Mouse (Mus musculus) hindbrain, embryonic 14.5 days (tissue): ENCODE measurements around the gene Scrg1. TPM values are rescaled to one million over a fixed set of nuclear protein-coding genes. Genes with fewer than 3 reads are reported as not detected.

Source experiments
- ATAC-seq: fragments of 200-750 bp; cut with Nextera tagmentation; 2 replicates; pipeline ENCODE4 v1.8.0; 2017; ENCODE audit warnings: moderate number of reproducible peaks, mild to moderate bottlenecking, moderate TSS enrichment, moderate library complexity; ENCODE audit not compliant: low FRiP score
- DNase-seq: peaks from one replicate; pipeline ENCODE4 v3.0.0-alpha.2; 2015; ENCODE audit warnings: low spot score
- H3K27ac ChIP-seq: fragments of 300-500 bp; sonication (generic); 2 replicates; pipeline ENCODE4 v1.5.1; 2014; ENCODE audit warnings: mild to moderate bottlenecking, moderate library complexity
- H3K27me3 ChIP-seq: fragments of 300-500 bp; sonication (generic); 2 replicates; pipeline ENCODE4 v1.6.1; 2014; ENCODE audit warnings: mild to moderate bottlenecking, low read length, mixed read lengths; ENCODE audit not compliant: control insufficient read depth, insufficient read depth
- H3K36me3 ChIP-seq: fragments of 300-500 bp; sonication (generic); replicated peaks from 2 replicates; pipeline ENCODE4 v1.6.1; 2014; ENCODE audit not compliant: control insufficient read depth, insufficient read depth
- H3K4me1 ChIP-seq: fragments of 300-500 bp; sonication (generic); replicated peaks from 2 replicates; pipeline ENCODE4 v1.6.1; 2014; ENCODE audit warnings: antibody characterized with exemption, low read length, mixed read lengths; ENCODE audit not compliant: control insufficient read depth, insufficient read depth
- H3K4me2 ChIP-seq: fragments of 300-500 bp; sonication (generic); replicated peaks from 2 replicates; pipeline ENCODE4 v1.6.1; 2014; ENCODE audit warnings: mild to moderate bottlenecking, moderate library complexity
- H3K4me3 ChIP-seq: fragments of 300-500 bp; sonication (generic); replicated peaks from 2 replicates; pipeline ENCODE4 v1.5.1; 2014; ENCODE audit warnings: mild to moderate bottlenecking, low read length
- H3K9ac ChIP-seq: fragments of 300-500 bp; sonication (generic); 2 replicates; pipeline ENCODE4 v1.6.1; 2014
- H3K9me3 ChIP-seq: fragments of 300-500 bp; sonication (generic); 2 replicates; pipeline ENCODE4 v1.6.1; 2016; ENCODE audit warnings: low read length; ENCODE audit not compliant: control insufficient read depth
- WGBS: fragments of 180-500 bp; shearing (Covaris S2); extraction: QIAGEN DNeasy Blood & Tissue Kit; methylation state at CpG from one replicate; pipeline ENCODE4 v1.1.7; 2014; 5-methylcytosine and 5-hydroxymethylcytosine counted together
- polyA plus RNA-seq: library from polyadenylated mRNA; unstranded; fragments of >200 nt; fragmentation: Nextera tagmentation; extraction: Ambion mirVana; gene quantifications from 2 replicates; pipeline ENCODE4 v1.2.1, GENCODE M21; 2014

Scrg1 gene
- polyA plus RNA-seq, 1 experiment from 2014 or later = 8.9 TPM

DNA sequence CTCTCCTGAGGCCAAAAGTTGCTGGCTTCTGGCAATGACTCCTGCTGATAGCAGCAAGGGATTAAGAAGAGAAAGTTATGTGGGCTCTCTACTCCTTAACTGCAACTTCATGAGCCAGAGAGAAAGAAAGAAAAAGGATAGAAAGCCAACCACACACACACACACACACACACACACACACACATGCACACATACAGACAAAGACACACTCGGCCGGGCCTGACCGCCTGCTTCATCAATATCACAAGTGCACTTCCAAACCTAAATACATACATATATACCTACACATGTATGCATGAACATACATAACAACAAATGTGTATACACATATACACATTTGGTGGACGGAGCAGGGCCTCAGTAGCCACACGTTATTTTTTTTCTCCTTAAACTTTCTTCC, 15.1 kb downstream of the Scrg1 start:
- no peak for ATAC-seq

DNA sequence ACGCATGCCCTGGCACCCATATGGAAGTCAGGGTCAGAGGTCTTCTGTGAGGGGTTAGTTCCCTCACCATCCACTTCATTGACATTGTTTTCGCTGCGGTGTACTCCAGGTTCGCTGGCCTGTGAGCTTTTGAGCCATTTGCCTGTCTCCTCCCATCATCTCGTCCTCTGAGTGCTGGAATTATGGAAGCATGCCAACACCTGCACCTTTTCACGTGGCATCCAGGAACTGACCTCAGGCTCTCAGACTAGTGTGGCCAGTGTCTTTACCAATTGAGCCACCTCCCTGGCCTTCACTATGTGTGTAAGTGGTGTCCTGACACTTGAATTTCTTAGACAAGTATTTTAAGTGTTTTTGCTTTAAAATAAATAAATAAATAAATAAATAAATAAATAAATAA, 18.0 kb downstream of the Scrg1 start:
- Histone ChIP-seq H3K4me1 (no peaks in the 10 kb centered on the region), H3K27me3 (no peaks in the 10 kb centered on the region), H3K4me2 (no peak overlapping the region), H3K4me3 (no peak overlapping the region), H3K36me3 (no peaks in the 10 kb centered on the region), H3K27ac (no peak overlapping the region), H3K9me3 (no peaks in the 10 kb centered on the region), H3K9ac (no peak overlapping the region)
- ATAC-seq (no peak), DNase-seq (no peak)
- WGBS = 86% methylated on average over 6 of the region's 6 CpGs

More for the DNA sequence above, 15.1 kb downstream of the Scrg1 start:
- no peak for DNase-seq
- Histone ChIP-seq H3K36me3 (no peaks in the 10 kb centered on the region), H3K4me2 (no peak overlapping the region), H3K27ac (no peak overlapping the region), H3K9me3 (no peaks in the 10 kb centered on the region), H3K4me3 (no peak overlapping the region), H3K27me3 (no peaks in the 10 kb centered on the region), H3K4me1 (no peaks in the 10 kb centered on the region), H3K9ac (no peak overlapping the region)
- 93% methylated on average over 5 of the region's 5 CpGs for WGBS

DNA sequence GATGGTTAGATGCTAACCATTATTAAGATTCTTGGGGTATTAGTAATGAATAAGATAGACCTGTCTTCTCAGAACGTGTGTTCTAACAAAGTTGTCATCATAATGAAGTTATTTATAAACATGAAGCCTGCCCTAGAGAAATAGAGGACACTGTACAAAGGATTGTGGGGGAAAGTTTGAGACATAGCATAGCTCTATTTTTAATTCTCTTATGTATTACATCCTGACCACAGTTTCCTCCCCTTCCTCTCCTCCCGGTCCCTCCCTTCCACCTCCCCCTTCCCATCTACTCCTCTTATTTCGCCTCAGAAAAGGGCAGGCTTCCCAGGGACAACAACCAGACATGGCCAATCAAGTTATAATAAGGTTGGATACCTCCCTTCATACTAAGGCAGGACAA, 22.7 kb downstream of the Scrg1 start:
- no peak overlapping the region for H3K4me2 ChIP-seq

DNA sequence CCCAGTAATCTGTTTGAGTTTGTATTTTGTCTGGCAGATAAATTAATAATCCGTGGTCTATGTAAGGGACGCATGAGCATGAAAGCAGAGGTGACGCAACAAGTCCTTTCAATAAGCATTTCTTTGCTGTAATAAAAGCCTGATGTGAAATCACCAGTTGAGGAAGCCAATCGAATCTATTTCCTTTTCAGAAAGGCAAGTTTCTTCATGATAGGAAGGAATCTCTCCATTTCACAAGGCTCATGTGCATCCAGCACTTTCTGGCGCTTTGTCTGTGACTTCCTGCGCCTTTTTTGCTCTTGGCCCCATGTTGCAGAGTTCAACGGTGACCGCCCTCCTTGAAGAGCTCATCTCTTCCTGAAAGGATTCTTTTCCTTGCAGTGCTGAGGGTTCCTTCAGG, 24.0 kb downstream of the Scrg1 start:
- ATAC-seq (no peak), DNase-seq (no peak)
- 98% methylated on average over 8 of the region's 8 CpGs for WGBS
- Histone ChIP-seq H3K9ac (no peak overlapping the region), H3K4me3 (no peak overlapping the region), H3K4me1 (no peaks in the 10 kb centered on the region), H3K27me3 (no peaks in the 10 kb centered on the region), H3K36me3 (peaks cover 23% of the 10 kb centered on the region), H3K4me2 (no peak overlapping the region), H3K27ac (no peak overlapping the region), H3K9me3 (no peaks in the 10 kb centered on the region)

More for the DNA sequence above, 22.7 kb downstream of the Scrg1 start:
- Histone ChIP-seq H3K27ac (no peak overlapping the region), H3K36me3 (peaks cover 20% of the 10 kb centered on the region), H3K4me3 (no peak overlapping the region), H3K9ac (no peak overlapping the region), H3K4me1 (no peaks in the 10 kb centered on the region), H3K9me3 (no peaks in the 10 kb centered on the region), H3K27me3 (no peaks in the 10 kb centered on the region)
- 89% methylated on average over 3 of the region's 3 CpGs for WGBS
- ATAC-seq = no peak
- DNase-seq = no peak

DNA sequence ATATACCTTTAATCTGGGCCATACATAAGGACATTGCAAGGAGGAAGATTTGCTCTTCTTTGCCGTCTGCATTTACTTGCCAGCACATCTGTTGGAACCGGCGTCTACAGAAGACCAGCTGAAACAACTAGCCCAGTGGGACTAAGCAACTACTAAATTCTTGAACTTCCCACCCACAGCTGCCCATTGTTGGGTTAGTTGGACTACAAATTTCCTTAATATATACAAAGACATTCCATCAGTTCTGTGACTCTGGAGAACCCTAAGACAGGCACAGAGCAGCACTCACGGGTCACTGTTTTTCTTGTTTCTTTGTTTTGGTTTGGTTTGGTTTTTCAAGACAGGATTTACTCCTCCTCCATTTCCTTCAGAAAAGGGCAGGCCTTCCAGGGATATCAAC, 24.9 kb downstream of the Scrg1 start:
- Histone ChIP-seq H3K27ac (no peak overlapping the region), H3K4me2 (no peak overlapping the region), H3K9me3 (no peaks in the 10 kb centered on the region), H3K9ac (no peak overlapping the region), H3K36me3 (peaks cover 23% of the 10 kb centered on the region), H3K4me3 (no peak overlapping the region), H3K4me1 (peaks cover 6% of the 10 kb centered on the region), H3K27me3 (no peaks in the 10 kb centered on the region)
- 77% methylated on average over 4 of the region's 4 CpGs for WGBS
- no peak for ATAC-seq
- no peak for DNase-seq

DNA sequence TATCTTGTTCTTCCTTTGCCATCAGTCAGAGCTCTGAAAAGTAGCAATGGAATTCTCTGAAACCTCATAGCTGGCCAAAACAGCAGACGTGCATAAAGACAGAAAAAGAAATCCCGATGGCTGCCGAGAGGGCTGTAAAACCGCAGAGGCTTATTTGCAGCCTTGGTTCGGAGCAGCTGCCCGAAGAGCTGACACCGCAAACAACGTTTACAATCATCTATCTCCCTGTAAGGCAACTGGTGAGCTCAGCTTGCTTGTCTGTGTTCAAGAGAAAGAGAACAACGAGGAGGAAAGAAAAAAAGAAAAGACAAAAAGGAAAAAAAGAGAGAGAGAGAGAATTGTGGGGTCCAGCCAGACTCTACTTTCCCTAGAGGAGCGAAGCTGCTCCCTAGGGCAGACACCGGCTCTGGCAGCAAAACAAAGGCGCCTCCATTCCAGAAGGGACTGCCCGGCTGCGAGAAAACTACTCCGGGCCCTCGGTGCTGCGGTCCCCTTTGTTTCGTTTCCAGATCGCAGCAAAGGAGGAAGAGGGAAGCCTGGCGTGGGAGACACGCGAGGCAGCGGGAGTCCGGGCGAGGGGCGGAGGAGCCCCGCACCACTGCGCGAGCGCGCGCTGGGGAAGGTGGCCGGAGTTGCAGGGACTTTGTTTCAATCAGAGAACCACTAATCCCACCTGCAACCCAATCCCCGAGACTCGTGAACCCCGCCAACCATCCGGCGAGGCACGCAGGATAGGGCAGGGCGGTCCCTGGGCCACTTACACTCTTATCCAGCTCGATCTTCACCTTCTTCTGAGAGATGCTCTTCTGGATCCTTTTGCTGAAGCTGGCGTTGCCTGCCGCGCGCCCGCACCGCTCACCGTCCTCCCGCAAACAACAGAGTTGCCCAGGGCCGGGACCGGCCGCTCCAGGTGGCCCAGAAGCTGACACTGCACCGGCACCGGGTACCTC, 31.0 kb downstream of the Scrg1 start:
- DNase-seq = peak; percentile 69
- ATAC-seq = peak; percentile 75
- under 1% methylated on average over 54 of the region's 54 CpGs for WGBS
- H3K9ac ChIP-seq = peak overlapping the region; percentile 82
- H3K4me3 ChIP-seq = peak overlapping the region; percentile 92
- no peaks in the 10 kb centered on the region for H3K27me3 ChIP-seq
- no peaks in the 10 kb centered on the region for H3K9me3 ChIP-seq
- H3K27ac ChIP-seq = peak overlapping the region; percentile 91
- H3K4me2 ChIP-seq = peak overlapping the region; percentile 86
- H3K4me1 ChIP-seq = peaks cover 10% of the 10 kb centered on the region
- H3K36me3 ChIP-seq = peaks cover 15% of the 10 kb centered on the region

DNA sequence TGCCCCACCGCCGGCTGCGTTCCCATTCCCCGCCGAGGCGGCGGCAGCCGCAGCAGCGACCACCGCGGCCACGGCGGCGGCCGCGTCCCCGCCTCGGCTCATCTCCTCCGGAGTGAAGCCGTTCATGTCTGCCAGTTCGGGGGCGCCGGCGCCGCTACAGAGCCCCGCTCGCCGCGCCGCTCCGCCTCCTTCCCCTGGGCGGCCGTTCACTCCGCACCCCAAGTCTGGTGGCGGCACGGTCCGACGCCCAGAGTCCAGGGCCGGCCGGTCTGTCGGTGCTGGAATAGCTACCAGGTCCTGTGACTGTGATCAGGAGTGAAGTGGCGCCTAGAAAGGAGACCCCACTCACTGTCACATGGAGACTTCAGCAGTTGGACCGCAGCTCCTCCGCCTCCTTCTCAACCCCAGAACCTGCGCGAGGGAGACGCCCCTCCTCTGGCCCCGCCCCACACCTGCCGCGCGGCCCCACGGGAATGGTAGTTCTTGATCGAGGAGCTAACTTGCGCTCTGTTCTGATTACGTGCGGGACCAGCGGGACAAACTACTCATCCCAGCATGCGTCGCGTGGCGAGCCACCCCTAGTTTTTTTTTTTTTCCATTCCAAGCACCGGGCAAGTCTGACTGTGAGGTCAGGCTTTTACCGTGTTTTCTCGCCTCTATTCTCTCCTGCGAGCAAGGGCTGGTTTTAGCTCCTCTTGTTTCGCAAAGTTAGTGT, 31.9 kb downstream of the Scrg1 start, which contains the start of gene Sap30:
Gene Sap30 (minus strand): TSS at position 420 of the 715 bp plus-strand sequence.
- Histone ChIP-seq H3K27me3 (no peaks in the 10 kb centered on the region), H3K9me3 (no peaks in the 10 kb centered on the region), H3K4me2 (peak within 1 kb of the TSS; percentile 86), H3K27ac (peak within 1 kb of the TSS; percentile 91), H3K4me1 (peaks cover 10% of the 10 kb centered on the region), H3K9ac (peak within 1 kb of the TSS; percentile 82), H3K4me3 (peak within 1 kb of the TSS; percentile 92), H3K36me3 (peaks cover 8% of the 10 kb centered on the region)
- WGBS = under 1% methylated on average over 66 of the region's 66 CpGs
- ATAC-seq (peak; percentile 96), DNase-seq (peak; percentile 95)

DNA sequence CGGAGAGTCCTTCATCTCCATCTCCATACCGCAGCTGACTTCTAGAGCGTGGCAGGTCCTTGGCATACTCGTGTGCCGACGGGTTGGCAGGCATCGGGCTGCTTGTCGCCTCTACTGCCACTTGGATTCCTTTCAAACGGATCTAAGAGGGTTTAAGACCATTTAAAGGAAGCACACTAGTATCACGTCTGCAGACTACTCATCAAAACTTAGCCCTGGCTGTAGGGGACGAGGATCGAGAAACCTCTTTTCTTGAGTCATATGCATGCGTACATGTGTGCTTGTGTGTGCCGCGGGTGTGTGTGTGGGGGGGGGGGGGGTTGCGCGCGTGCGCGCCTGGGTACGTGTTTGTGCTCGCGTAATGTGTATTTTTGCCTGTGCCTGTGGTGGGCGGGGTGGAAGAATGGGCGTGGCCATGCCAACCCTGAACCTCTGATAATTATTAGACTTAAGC, 32.6 kb downstream of the Scrg1 start:
- peaks cover 10% of the 10 kb centered on the region for H3K4me1 ChIP-seq
- DNase-seq = peak; percentile 67
- under 1% methylated on average over 25 of the region's 25 CpGs for WGBS

DNA sequence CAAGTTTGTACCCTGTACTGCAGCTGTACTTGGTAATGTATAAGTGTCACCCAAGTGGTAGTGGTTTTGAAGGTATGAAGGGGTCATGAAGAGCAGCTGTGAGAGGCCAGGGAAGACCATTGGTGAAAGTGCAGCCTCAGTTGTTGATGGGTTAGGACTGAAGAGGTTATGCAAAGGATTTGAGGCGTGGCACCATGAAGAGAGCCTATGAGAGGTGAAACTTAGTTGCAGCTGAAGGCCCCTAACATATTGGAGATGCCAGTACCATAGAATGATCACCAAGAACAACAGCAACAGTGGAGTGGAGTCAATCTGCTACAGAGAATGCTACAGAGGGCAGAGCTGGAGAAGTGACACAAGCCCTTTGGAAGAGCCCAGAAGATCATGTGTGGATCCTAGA, 33.6 kb downstream of the Scrg1 start:
- H3K4me3 ChIP-seq = no peak overlapping the region
- no peak overlapping the region for H3K27ac ChIP-seq
- H3K4me2 ChIP-seq = no peak overlapping the region
- no peaks in the 10 kb centered on the region for H3K36me3 ChIP-seq
- H3K9ac ChIP-seq = no peak overlapping the region
- ATAC-seq = no peak
- no peak for DNase-seq
- WGBS = 97% methylated on average over 1 of the region's 1 CpGs
- no peaks in the 10 kb centered on the region for H3K9me3 ChIP-seq
- H3K27me3 ChIP-seq = no peaks in the 10 kb centered on the region
- H3K4me1 ChIP-seq = peaks cover 10% of the 10 kb centered on the region

More for the DNA sequence above, 32.6 kb downstream of the Scrg1 start:
- Histone ChIP-seq H3K27me3 (no peaks in the 10 kb centered on the region), H3K9ac (peak overlapping the region; percentile 52), H3K4me2 (peak overlapping the region; percentile 86), H3K27ac (peak overlapping the region; percentile 82), H3K4me3 (peak overlapping the region; percentile 92), H3K36me3 (peaks cover 3% of the 10 kb centered on the region; the same call in 1 of the 2 replicates), H3K9me3 (no peaks in the 10 kb centered on the region)
- peak; percentile 52 for ATAC-seq
